Mouse (Mus musculus) CH12.LX (cell line): ENCODE data around the gene Olfml1. TPM values are rescaled to one million over a fixed set of nuclear protein-coding genes. Genes with fewer than 3 reads are reported as not detected.

Experiments used
- DNase-seq: peaks from one replicate; pipeline ENCODE4 v3.0.0-alpha.2; 2013; ENCODE audit errors: extremely low read depth
- H3K27ac ChIP-seq: 2 replicates; pipeline ENCODE4 v1.5.1; 2012; ENCODE audit warnings: low read depth, mild to moderate bottlenecking, control low read depth, moderate library complexity; ENCODE audit not compliant: insufficient read depth
- H3K27me3 ChIP-seq: replicated peaks from 2 replicates; pipeline ENCODE3; 2012; ENCODE audit warnings: inconsistent platforms
- H3K36me3 ChIP-seq, 2 experiments: replicated peaks in 1 of 2; 2 replicates each; pipeline versions ENCODE3 to v1.6.1; 2012; ENCODE audit warnings: inconsistent platforms in 1 of 2, low read length in 1 of 2, mild to moderate bottlenecking in 1 of 2, mixed read lengths in 1 of 2, moderate library complexity in 1 of 2; ENCODE audit not compliant: control insufficient read depth in 1 of 2, insufficient read depth in 1 of 2
- H3K4me1 ChIP-seq, 2 experiments: 2 replicates each; pipeline ENCODE4 v1.6.1; 2012; ENCODE audit warnings: inconsistent platforms in 1 of 2, moderate library complexity in 1 of 2; ENCODE audit not compliant: insufficient read depth in 2 of 2, control insufficient read depth in 1 of 2
- H3K4me2 ChIP-seq: 2 replicates; pipeline ENCODE4 v1.6.1; 2012; ENCODE audit warnings: low read depth, mild to moderate bottlenecking, control low read depth; ENCODE audit not compliant: poor library complexity, insufficient read depth, severe bottlenecking
- H3K4me3 ChIP-seq, 3 experiments: fragments of 150-350 bp in 1 of 3; sonication (generic) in 1 of 3; replicated peaks in 1 of 3; 2 replicates each; pipeline versions ENCODE3 to v1.5.1; 2011 to 2012; ENCODE audit warnings: low read depth in 2 of 3, low read length in 2 of 3, mild to moderate bottlenecking in 2 of 3, moderate library complexity in 2 of 3, control low read depth in 1 of 3, improper control_type of control experiment in 1 of 3, inconsistent platforms in 1 of 3, mixed read lengths in 1 of 3; ENCODE audit not compliant: poor library complexity in 1 of 3
- H3K79me2 ChIP-seq: replicated peaks from 2 replicates; pipeline ENCODE4 v1.6.1; 2012; ENCODE audit warnings: mild to moderate bottlenecking, moderate library complexity; ENCODE audit not compliant: control insufficient read depth, poor library complexity, insufficient read depth, severe bottlenecking; ENCODE audit errors: extremely low read depth
- H3K9ac ChIP-seq: 2 replicates; pipeline ENCODE4 v1.6.1; 2012; ENCODE audit warnings: low read depth, mild to moderate bottlenecking, control low read depth, moderate library complexity; ENCODE audit not compliant: insufficient read depth
- H3K9me3 ChIP-seq: replicated peaks from 2 replicates; pipeline ENCODE3; 2012; ENCODE audit warnings: low read length, inconsistent platforms, mixed read lengths
- CHD1 ChIP-seq: IDR thresholded peaks from 2 replicates; pipeline ENCODE4 v1.6.1; 2012; ENCODE audit warnings: low read depth, low read length, improper control_type of control experiment, inconsistent platforms
- CHD2 ChIP-seq: IDR thresholded peaks from 2 replicates; pipeline ENCODE4 v1.6.1; 2011; ENCODE audit warnings: low read length, improper control_type of control experiment
- ELF1 ChIP-seq: IDR thresholded peaks from 2 replicates; pipeline ENCODE4 v1.6.1; 2014; ENCODE audit warnings: low read depth, mild to moderate bottlenecking, inconsistent platforms, low read length, improper control_type of control experiment
- IRF4 ChIP-seq: IDR thresholded peaks from 2 replicates; pipeline ENCODE4 v1.6.1; 2014; ENCODE audit warnings: low read depth, mild to moderate bottlenecking, inconsistent platforms, low read length, improper control_type of control experiment
- JUND ChIP-seq: conservative IDR thresholded peaks from 2 replicates; pipeline ENCODE4 v1.6.1; 2011; ENCODE audit warnings: low read depth, low read length, improper control_type of control experiment
- KAT2A ChIP-seq: IDR thresholded peaks from 2 replicates; pipeline ENCODE4 v1.6.1; 2012; ENCODE audit warnings: low read length, improper control_type of control experiment, inconsistent platforms; ENCODE audit not compliant: insufficient replicate concordance
- MAFK ChIP-seq: IDR thresholded peaks from 2 replicates; pipeline ENCODE4 v1.6.1; 2011; ENCODE audit warnings: low read length, improper control_type of control experiment; ENCODE audit not compliant: insufficient replicate concordance
- MAZ ChIP-seq: IDR thresholded peaks from 2 replicates; pipeline ENCODE4 v1.6.1; 2012; ENCODE audit warnings: low read depth, mild to moderate bottlenecking, inconsistent platforms, low read length, improper control_type of control experiment, moderate library complexity
- MYC ChIP-seq: IDR thresholded peaks from 2 replicates; pipeline ENCODE4 v1.6.1; 2011; ENCODE audit warnings: low read depth, mild to moderate bottlenecking, improper control_type of control experiment, low read length
- POLR2A ChIP-seq: IDR thresholded peaks from 2 replicates; pipeline ENCODE4 v1.6.1; 2011; ENCODE audit warnings: low read depth, mild to moderate bottlenecking, improper control_type of control experiment, low read length
- RAD21 ChIP-seq: IDR thresholded peaks from 2 replicates; pipeline ENCODE4 v1.6.1; 2011; ENCODE audit warnings: low read depth, mild to moderate bottlenecking, low read length, improper control_type of control experiment, moderate library complexity
- RCOR1 ChIP-seq: conservative IDR thresholded peaks from 2 replicates; pipeline ENCODE4 v1.6.1; 2012; ENCODE audit warnings: low read depth, mild to moderate bottlenecking, inconsistent platforms, low read length, improper control_type of control experiment
- UBTF ChIP-seq: IDR thresholded peaks from 2 replicates; pipeline ENCODE4 v1.6.1; 2012; ENCODE audit warnings: low read depth, mild to moderate bottlenecking, inconsistent platforms, low read length, improper control_type of control experiment, moderate library complexity
- USF1 ChIP-seq: IDR thresholded peaks from 2 replicates; pipeline ENCODE4 v1.6.1; 2014; ENCODE audit warnings: low read depth, mild to moderate bottlenecking, inconsistent platforms, low read length, improper control_type of control experiment
- ZC3H11A ChIP-seq: IDR thresholded peaks from 2 replicates; pipeline ENCODE4 v1.6.1; 2012; ENCODE audit warnings: low read depth, mild to moderate bottlenecking, inconsistent platforms, low read length, improper control_type of control experiment
- ZKSCAN1 ChIP-seq: IDR thresholded peaks from 2 replicates; pipeline ENCODE4 v1.6.1; 2012; ENCODE audit warnings: low read depth, inconsistent platforms, low read length, improper control_type of control experiment, borderline replicate concordance
- ZMIZ1 ChIP-seq: IDR thresholded peaks from 2 replicates; pipeline ENCODE4 v1.6.1; 2012; ENCODE audit warnings: low read depth, mild to moderate bottlenecking, inconsistent platforms, low read length, improper control_type of control experiment
- dilution Hi-C: fragments of 300-500 bp; cut with MboI; formaldehyde crosslinking; loops from 2 replicates; pipeline ENCODE4 v1.14.3; 2020; ENCODE audit warnings: low sequenced_read_pairs; ENCODE audit not compliant: extremely low pct_unique_long_range_greater_than_20kb, extremely low pct_ligation_motif_present
- in situ Hi-C: fragments of 300-500 bp; cut with MboI; formaldehyde crosslinking; loops from 3 replicates; pipeline ENCODE4 v1.14.3; 2019; ENCODE audit warnings: low sequenced_read_pairs, low pct_ligation_motif_present, low pct_unique_long_range_greater_than_20kb, mixed read lengths
- polyA plus RNA-seq: library from polyadenylated mRNA; unstranded; fragments of >175 nt; gene quantifications from 2 replicates; pipeline ENCODE4 v1.2.1, GENCODE M21; 2012; ENCODE audit warnings: low read depth; ENCODE audit not compliant: insufficient read length
- total RNA-seq, 2 experiments: library from RNA; depleted of rRNA; stranded (reverse); fragments of 300-350 nt in 1 of 2; fragments of >200 nt in 1 of 2; gene quantifications; 2 replicates each; pipeline ENCODE4 v1.2.3; 2012 to 2014

Olfml1 gene
- total and polyA plus RNA-seq, 3 experiments, result not detected

DNA sequence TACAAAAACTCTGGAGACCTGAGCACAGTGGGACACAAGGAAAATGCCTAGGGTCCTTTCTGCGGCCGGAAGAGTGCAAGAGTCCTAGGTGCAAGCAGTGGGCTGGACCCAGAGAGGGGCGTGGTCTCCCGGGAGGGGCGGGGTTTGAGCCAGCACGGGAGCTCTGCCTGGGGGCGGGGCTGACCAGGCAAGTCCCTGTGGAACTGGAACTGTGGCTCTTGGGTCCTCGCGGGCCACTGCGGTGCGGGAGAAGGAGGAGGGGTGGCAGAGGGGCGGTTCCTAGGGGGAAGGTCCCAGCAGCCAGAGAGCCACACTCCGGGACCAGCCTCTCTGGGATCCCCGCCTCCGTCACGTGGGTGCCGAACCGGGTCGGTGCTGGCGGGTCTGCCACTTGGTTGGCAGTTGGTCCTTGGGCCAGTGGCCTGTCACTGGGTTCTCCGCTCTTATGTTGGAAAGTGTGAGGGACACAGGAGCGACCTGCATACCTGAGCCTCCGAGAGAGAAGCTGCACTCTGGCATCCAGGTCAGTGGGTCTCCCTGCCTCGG, 27.7 kb downstream of the Olfml1 start, which contains the start of gene Ppfibp2 (continued):
- TF ChIP-seq ZC3H11A (no peak), KAT2A (0 out of 2 replicates have a peak, but pooled peaks have one; percentile 37)

- TF ChIP-seq MAFK, result no peak
- no peak for TF ChIP-seq JUND
- no peak for TF ChIP-seq CHD2
- no peak for TF ChIP-seq ELF1
- no peak for TF ChIP-seq RCOR1
- no peak for TF ChIP-seq ZMIZ1
- no peak for TF ChIP-seq MYC
- TF ChIP-seq UBTF, result no peak
- TF ChIP-seq ZKSCAN1, result no peak
- no peak for TF ChIP-seq RAD21
- TF ChIP-seq IRF4, result no peak
- H3K9me3 ChIP-seq, result no peaks in the 10 kb centered on the region
- peaks cover 0 to 4% of the 10 kb centered on the region in 2 experiments for H3K36me3 ChIP-seq
- peak overlapping the region; percentile 87 for H3K27ac ChIP-seq
- in situ Hi-C loops (no loop called here), dilution Hi-C loops (no loop called here)
- DNase-seq, result no peak
- H3K79me2 ChIP-seq, result peaks cover 48% of the 10 kb centered on the region
- H3K4me1 ChIP-seq, result peaks cover 14 to 43% of the 10 kb centered on the region in 2 experiments
- peak overlapping the region; percentile 88 for H3K9ac ChIP-seq
- H3K4me3 ChIP-seq, result peak overlapping the region; percentile 85 to 96 (median 93)
- peak overlapping the region; percentile 63 for H3K4me2 ChIP-seq
- no peaks in the 10 kb centered on the region for H3K27me3 ChIP-seq
Observed at GRCm38 (mm10) chr7:107595426-107595825, 28.2 kb downstream of the Olfml1 start.

GRCm38 (mm10) chr7:107596753-107597152, 29.5 kb downstream of the Olfml1 start:
- Histone ChIP-seq H3K4me3 (peak overlapping the region; percentile 64 to 96 (median 93)), H3K9me3 (no peaks in the 10 kb centered on the region), H3K4me2 (peak overlapping the region; percentile 99), H3K36me3 (peaks cover 5 to 15% of the 10 kb centered on the region in 2 experiments), H3K9ac (peak overlapping the region; percentile 88), H3K27me3 (no peaks in the 10 kb centered on the region), H3K79me2 (peaks cover 59% of the 10 kb centered on the region), H3K27ac (peak overlapping the region; percentile 49; the same call in 1 of the 2 replicates), H3K4me1 (peaks cover 14 to 51% of the 10 kb centered on the region in 2 experiments)
- DNase-seq, result no peak
- dilution Hi-C loops (no loop called here), in situ Hi-C loops (no loop called here)
- TF ChIP-seq CHD1 (no peak), USF1 (no peak), POLR2A (no peak), ZMIZ1 (no peak), MAZ (no peak), UBTF (no peak), ELF1 (no peak), CHD2 (peak; percentile 67)
